Mouse (Mus musculus): Measurements from ENCODE around the gene Gdf5. TPM values are rescaled to one million over a fixed set of nuclear protein-coding genes. Genes with fewer than 3 reads are reported as not detected.
"Not testable (repeated sequence)": the region's sequence is repeated elsewhere in the genome, so short reads cannot be mapped to it uniquely, and the experiment has no call there.

Gene Gdf5
- polyA plus RNA-seq, 2 experiments from 2014 or later, result not detected

DNA sequence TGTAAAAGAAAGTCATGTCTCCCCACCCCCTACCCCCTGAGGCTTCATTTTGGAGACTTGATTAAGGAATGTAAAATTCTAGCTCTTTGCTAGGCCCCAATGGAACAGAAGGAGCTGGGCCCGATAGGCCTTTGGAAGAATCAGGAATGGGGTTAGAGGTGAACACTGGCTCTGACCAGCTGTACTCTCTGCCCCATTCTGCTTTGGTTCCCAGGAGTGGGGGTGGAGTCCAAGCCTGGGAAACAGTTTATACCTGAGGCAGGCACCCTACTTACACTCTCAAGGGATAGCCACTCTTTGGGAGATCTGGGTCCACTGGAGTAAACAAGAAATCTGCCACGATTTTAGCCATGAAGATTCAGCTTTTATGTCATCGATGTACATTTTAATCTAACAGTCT, 4.5 kb downstream of the Gdf5 start, which contains the start of gene Gm15557:
Gene Gm15557, plus strand, starts transcription at position 48 of the 400 bp plus-strand sequence.
- no peak for ATAC-seq

DNA sequence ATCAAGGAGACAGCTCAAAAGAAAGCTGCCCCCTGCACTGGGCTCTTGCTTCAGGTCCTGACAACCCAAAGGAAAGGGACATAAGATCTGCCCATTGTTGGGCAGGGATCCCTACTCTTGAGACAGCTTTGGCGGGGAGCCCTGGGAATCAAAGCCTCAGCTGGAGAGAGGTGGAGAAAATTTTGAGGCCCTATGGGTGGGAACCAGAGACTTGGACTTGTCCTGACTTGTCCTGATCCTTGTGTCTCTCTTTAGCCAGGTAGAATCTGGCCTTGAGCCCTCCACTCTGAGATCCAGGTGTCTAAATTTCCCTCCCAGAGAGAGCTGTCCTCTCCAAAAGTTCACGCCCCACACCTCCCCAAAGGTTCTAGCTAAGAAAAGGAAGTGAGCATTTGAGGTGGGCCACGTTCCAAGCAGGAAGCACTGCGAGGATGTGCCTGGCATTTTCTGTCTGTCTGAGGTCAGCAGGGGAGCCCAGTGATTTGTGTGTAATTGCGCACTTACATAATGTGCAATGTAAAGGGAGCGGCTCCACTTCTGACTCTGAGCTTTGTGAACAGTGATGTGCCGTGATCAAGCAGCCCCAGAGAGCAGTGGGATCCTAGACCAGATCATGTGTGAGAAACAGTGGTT, 5.2 kb downstream of the Gdf5 start:
- no peak for ATAC-seq

DNA sequence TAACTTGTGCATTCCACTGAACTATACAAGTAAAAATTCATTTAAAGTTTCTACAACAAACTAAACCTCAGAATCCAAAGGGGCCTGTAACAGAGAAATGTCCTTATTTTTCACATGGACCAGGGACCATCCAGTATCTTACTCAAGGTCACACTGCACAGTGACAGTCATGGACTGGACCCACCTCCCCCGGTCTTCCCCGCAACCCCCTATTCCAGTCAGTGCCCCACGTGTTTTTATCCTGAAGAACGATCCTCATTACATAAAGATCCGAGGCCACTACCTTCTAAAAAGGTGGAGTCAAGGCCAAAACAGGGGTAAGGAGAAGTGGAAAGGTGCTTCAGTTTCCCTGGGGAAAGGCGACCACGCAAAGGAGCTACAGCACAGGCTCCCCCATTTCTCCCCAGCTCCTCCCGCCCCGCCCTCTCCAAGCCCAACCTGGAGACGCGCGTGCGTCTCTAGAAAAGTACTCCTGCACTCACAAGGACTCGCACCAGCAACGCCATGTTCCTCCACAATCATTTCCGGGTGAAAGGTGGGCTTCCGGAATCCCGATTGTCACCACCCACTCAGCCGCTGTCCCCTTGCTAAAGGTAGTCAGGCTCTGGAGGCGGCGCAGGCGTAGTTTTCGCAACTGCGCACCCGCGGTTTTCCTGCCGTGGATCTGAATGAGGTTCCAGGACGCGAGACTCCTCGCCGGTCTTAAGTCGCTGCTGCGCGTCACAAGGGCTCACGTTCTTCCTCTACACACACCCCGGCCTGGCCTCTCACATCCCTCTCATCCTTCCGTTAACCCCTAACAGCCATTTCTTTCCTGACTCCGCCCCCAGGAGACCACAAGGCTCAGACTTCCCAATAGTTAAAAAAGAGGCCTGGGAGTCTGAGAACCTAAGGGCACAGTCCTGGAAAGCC, 15.4 kb downstream of the Gdf5 start, which contains the start of gene Uqcc1:
Gene Uqcc1, minus strand, starts transcription at position 780 of the 912 bp plus-strand sequence.
- peak; percentile 97 for ATAC-seq

DNA sequence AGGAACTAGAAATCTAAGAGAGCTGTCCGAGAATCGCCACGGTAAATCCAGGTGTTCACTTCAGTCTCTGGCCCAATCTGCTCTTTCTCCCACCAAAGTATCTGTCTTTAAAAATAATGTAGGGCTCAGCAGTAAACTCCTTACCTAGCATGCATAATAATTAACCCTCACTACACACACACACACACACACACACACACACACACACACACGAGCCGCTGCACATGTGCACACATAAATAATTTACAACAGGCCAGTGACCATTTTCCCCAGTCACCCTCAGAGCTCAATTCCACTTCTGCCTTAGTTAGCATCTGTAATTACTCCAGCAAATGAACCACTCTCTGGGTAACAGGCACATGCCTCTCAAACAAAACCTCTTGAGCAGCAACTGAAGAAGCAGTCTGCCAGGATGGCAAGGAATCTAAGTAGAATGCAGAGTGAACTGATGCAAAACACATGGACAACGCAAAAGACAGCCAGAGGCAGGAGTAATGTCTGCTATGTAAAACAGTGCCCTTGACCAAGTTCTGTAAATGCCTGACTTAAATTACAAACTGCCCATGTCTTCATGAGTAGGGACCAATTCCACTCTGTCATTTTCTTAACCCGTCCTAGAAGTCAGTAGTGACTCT, 16.3 kb downstream of the Gdf5 start:
- ATAC-seq, result no peak

DNA sequence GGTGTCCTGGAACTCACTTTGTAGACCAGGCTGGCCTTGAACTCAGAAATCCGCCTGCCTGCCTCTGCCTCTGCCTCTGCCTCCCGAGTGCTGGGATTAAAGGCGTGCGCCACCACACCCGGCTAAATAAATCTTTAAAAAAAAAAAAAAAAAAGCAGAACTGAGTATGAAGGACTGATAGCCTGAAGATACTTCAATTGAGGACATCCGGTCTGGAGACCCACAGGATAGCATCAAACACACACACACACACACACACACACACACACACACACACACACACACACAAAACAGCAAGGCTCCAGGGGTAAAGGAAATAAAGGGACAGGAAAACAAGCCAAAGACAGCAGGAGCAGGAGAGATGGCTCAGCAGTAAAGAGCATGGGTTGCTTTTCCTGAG, 20.0 kb downstream of the Gdf5 start:
- not testable (repeated sequence) for ATAC-seq

DNA sequence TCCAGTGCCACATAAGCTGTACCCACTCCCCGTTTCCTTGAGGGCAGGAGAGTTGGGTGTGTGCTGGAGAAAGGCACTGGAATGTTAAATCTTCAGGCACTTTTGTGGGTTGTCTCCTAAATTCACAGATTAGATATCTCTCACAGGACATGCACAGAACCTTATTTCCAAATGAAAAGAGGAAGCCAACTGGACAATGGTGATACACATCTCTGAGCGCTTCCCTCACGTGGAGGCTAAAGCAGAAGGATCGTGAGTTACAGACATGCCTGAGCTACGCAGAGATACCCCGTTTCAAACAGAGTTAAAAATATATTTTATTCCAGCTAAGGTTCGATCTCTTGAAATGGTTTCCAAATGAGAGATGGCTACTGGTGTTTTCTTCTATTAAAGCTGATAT, 22.0 kb downstream of the Gdf5 start:
- no peak for ATAC-seq

DNA sequence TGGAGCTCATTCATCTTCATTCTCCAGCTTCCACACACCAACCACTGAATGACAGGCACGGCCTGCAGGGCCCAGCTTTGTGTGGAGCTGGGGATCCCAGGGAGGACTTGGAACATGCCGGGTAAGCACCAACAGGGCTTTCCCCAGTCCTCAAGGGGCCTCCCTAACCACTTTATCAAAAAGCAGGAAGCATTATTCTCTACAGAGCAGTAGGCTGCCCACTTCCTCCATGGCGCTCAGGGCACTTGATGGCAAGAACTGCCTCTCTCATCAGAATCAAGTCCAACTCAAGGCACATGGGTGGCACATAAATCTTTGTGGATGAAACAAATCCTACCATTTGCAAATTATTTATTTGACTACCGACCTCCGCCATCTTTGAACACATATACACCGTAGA, 30.5 kb downstream of the Gdf5 start:
- ATAC-seq, result no peak

DNA sequence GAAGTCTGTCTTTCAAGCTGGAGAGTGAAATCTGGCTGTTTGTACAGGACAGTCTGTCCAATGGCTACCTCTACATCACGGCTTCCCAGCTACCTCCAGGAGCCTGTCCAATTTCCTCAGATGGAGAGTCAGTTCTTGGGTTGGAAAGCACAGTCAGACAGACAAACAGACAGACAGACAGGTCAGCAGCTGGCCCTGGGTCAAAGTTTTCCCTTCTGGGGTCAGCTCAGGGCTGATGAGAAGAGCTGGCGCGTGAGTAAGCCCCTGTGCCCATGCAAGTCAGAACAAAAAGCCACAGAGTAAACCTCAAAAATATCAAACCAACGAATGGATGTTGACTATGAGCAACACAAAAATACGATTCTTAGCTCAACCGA, 41.5 kb downstream of the Gdf5 start:
- no peak for ATAC-seq

DNA sequence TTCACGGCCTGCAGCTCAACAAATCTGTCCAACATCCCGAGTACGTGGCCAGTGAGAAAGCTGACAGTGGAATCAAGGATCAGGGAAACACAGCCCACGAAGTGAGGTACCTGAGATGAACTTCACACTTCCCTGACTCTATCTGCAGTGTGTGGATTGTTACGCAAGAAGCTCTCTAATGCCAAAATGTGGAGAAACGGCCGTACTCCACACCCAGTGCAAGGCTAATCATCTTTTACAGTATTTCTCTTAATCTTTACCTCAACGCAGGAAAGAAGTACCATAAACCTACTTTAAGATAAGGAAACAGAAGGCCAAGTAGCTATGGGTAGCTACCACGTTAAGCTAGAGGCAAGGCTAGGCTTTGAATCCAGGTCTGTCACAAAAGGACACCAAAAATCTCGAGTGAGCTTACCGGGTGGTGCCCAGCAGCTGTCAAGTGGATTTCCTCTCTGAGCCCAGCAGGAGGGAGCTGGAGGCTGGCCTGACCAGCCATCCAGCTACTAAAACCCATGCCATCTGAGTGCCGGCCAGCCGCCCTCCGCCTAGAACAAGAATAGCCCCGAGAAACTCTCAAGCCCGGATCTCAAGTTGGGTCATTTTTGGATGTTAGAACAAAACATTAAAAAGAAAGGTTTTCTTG, 42.1 kb downstream of the Gdf5 start:
- ATAC-seq, result no peak

DNA sequence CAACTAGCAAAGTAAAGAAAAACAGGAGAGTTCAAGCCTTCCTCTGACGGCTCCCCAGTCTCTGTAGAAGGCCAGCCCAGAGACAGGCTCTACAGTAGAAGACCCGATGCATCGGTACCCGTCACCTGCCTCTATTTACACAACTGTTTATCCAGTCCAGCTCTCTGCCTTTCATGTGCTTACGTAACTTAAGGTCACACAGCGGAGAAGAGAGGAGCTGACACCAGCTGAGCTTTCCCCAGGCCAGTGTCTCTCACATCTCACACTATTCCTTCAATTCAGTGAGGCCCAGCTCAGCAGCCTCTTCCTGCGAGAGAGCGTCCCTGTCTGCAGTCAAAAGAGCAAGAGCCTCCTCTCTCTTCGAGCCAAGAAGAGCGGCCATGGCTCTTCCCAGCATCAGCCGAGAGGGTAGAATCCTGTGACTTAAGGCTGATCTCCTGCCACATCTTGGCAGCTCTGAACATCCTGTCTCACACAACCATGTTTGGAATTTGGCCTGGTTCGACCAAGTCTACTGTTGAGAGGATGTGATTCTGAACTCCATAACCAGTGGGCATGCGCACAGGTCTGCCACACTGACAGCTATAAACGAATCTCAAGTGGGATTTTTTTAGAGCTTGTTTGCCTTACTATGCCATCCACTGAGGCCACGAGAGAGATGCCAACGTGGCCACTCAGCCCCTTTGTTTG, 50.0 kb downstream of the Gdf5 start:
- no peak for ATAC-seq

DNA sequence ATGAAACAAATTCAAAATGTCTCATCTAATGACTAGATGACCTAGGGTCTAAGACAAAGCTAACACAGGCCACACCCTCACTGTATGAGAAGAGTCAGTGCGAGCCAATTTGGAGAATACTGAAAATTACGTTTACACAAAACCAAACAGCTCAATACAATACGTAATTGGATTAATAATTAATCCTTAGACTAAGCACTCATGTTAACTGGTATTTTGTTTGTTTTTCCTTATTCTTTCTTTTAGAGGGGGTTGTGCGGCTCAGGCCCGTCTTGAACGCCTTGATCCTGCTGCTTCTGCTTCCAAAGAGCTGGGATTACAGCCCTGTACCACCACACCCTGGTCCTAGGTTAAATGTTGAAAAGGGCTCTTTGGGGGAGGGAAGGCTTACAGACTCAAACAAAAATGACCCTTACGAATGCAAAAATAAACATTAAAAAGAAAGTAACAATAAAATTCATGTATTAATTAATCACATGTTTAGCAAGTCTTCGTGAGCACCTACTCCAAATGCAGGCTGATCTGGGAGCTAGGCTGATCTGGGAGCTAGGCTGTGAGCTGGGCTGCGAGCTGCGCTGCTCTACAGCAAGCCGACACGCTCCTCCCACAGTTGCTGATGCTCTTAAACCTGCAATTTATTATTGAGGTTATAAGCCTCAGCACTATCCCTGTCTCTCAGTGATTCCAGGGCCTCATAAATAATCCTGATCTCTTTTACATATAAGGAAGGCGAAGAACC, 50.7 kb downstream of the Gdf5 start:
- ATAC-seq, result no peak

Other genes with a start within 250 kb of the Gdf5 start
- 10 to 100 TPM; 44.7 to 59.3 TPM for gene Edem2, start 215.9 kb downstream of the Gdf5 start, polyA plus RNA-seq (2017; shearing (Covaris generic))
- not detected for gene Gm17581, start 209.5 kb downstream of the Gdf5 start, polyA plus RNA-seq (2017; shearing (Covaris generic))
- gene Procr, start 194.2 kb downstream of the Gdf5 start, polyA plus RNA-seq (2017; shearing (Covaris generic)), result not detected
- gene Mmp24, start 170.0 kb downstream of the Gdf5 start, polyA plus RNA-seq (2017; shearing (Covaris generic)), result not detected
- gene BC029722, start 125.9 kb downstream of the Gdf5 start, polyA plus RNA-seq (2017; shearing (Covaris generic)), result 10 to 100 TPM; 12.8 to 16.5 TPM
- gene Eif6, start 118.4 kb downstream of the Gdf5 start, polyA plus RNA-seq (2017; shearing (Covaris generic)), result 10 to 100 TPM; 63.3 to 77.1 TPM
- gene Fam83c, start 110.5 kb downstream of the Gdf5 start, polyA plus RNA-seq (2017; shearing (Covaris generic)), result not detected
- 10 to 100 TPM; 43.5 to 57.6 TPM for gene Uqcc1, start 15.1 kb downstream of the Gdf5 start, polyA plus RNA-seq (2017; shearing (Covaris generic))
- gene Gm15557, start 4.6 kb downstream of the Gdf5 start, polyA plus RNA-seq (2017; shearing (Covaris generic)), result not detected
- gene Cep250, start 11.1 kb upstream of the Gdf5 start, polyA plus RNA-seq (2017; shearing (Covaris generic)), result 10 to 100 TPM; 34.0 to 50.2 TPM
- 1 to 10 TPM; 1.1 to 4.9 TPM for gene 6430550D23Rik, start 62.6 kb upstream of the Gdf5 start, polyA plus RNA-seq (2017; shearing (Covaris generic))
- gene Ergic3, start 62.7 kb upstream of the Gdf5 start, polyA plus RNA-seq (2017; shearing (Covaris generic)), result 100 to 1,000 TPM; 131 to 182 TPM
- not detected for gene Fer1l4, start 107.6 kb upstream of the Gdf5 start, polyA plus RNA-seq (2017; shearing (Covaris generic))
- under 1 TPM in 1 of 2 experiments, not detected in 1; 0.15 TPM for gene Spag4, start 119.8 kb upstream of the Gdf5 start, polyA plus RNA-seq (2017; shearing (Covaris generic))
- gene Cpne1, start 166.6 kb upstream of the Gdf5 start, polyA plus RNA-seq (2017; shearing (Covaris generic)), result 10 to 100 TPM; 48.0 to 57.8 TPM
- gene Rbm12, start 166.6 kb upstream of the Gdf5 start, polyA plus RNA-seq (2017; shearing (Covaris generic)), result 10 to 100 TPM; 15.6 to 19.2 TPM
- 1 to 10 TPM; 7.7 to 8.0 TPM for gene Gm28036, start 181.7 kb upstream of the Gdf5 start, polyA plus RNA-seq (2017; shearing (Covaris generic))
- gene Romo1, start 198.7 kb upstream of the Gdf5 start, polyA plus RNA-seq (2017; shearing (Covaris generic)), result 100 to 1,000 TPM; 109 to 134 TPM
- 10 to 100 TPM; 40.2 to 47.6 TPM for gene Nfs1, start 198.8 kb upstream of the Gdf5 start, polyA plus RNA-seq (2017; shearing (Covaris generic))
- gene Rbm39, start 234.9 kb upstream of the Gdf5 start, polyA plus RNA-seq (2017; shearing (Covaris generic)), result 100 to 1,000 TPM; 592 to 714 TPM

Data from CD4-positive, CD25-positive, alpha-beta regulatory T cell, adult 4 months (primary cell).